Mouse (Mus musculus): ENCODE data around the gene Gpn2. TPM values are rescaled to one million over a fixed set of nuclear protein-coding genes. Genes with fewer than 3 reads are reported as not detected.

Gpn2 gene
- polyA plus RNA-seq, 1 experiment from 2014 or later = 31.6 TPM

DNA sequence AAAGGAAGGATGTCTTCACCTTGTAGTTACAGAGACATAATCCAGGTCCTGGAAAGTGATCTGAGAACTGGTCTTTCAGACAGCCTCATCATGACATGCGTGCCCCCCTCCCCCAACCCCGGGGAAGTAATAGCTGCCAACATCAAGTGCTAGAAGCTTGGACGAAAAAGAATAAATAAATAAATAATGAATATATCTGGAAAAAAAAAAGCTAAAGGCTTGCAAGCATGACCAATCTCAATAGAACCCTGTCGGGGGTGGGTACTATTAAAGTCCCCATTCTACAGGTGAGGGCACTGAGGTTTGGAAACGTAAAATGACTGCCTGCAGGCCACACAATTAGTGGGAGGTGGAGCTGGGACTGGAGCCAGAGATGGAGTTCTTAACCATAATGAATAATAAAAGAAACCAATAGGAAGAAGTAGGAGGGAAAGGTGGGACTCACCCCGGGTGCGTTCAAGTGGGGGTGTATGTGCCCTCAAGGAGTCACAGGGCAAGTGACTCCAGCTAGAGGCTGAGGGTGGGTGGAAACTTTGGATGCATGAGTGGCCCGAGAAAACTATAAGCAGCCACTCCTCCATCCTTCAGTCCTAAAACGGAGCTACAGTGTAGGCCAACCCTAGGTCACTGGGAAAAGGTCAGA lies 47.7 kb downstream of the Gpn2 start:
- Histone ChIP-seq H3K4me1 (peaks cover 44% of the 10 kb centered on the region), H3K36me3 (peaks cover 3% of the 10 kb centered on the region), H3K27ac (no peak overlapping the region), H3K9me3 (replicated peaks) (no peaks in the 10 kb centered on the region), H3K27me3 (ENCODE audit: low read depth, poor library complexity, severe bottlenecking) (no peaks in the 10 kb centered on the region), H3K4me3 (peak overlapping the region; percentile 90)
- WGBS = 52% methylated on average over 9 of the region's 9 CpGs
- no peak for DNase-seq (ENCODE audit: low spot score)

- Histone ChIP-seq H3K4me3 (peak overlapping the region; percentile 90), H3K9me3 (replicated peaks) (no peaks in the 10 kb centered on the region), H3K27ac (peak overlapping the region; percentile 92), H3K36me3 (no peaks in the 10 kb centered on the region; the same call in 1 of the 2 replicates), H3K27me3 (ENCODE audit: low read depth, poor library complexity, severe bottlenecking) (no peaks in the 10 kb centered on the region), H3K4me1 (peaks cover 42% of the 10 kb centered on the region)
- WGBS = under 1% methylated on average over 69 of the region's 69 CpGs
- peak; percentile 75 for DNase-seq (ENCODE audit: low spot score)
These were observed 48.5 kb downstream of the Gpn2 start for GRCm38 (mm10) chr4:133632483-133633327.

- no peaks in the 10 kb centered on the region for H3K9me3 ChIP-seq (replicated peaks)
- 7% methylated on average over 47 of the region's 47 CpGs for WGBS
- peaks cover 36% of the 10 kb centered on the region for H3K4me1 ChIP-seq
- no peaks in the 10 kb centered on the region; the same call in 1 of the 2 replicates for H3K36me3 ChIP-seq
- H3K27me3 ChIP-seq (ENCODE audit: low read depth, poor library complexity, severe bottlenecking) = no peaks in the 10 kb centered on the region
- H3K27ac ChIP-seq = peak overlapping the region; percentile 92
- peak; percentile 90 for DNase-seq (ENCODE audit: low spot score)
- peak overlapping the region; percentile 90 for H3K4me3 ChIP-seq
These were observed 49.3 kb downstream of the Gpn2 start for GRCm38 (mm10) chr4:133633332-133634042.

DNA sequence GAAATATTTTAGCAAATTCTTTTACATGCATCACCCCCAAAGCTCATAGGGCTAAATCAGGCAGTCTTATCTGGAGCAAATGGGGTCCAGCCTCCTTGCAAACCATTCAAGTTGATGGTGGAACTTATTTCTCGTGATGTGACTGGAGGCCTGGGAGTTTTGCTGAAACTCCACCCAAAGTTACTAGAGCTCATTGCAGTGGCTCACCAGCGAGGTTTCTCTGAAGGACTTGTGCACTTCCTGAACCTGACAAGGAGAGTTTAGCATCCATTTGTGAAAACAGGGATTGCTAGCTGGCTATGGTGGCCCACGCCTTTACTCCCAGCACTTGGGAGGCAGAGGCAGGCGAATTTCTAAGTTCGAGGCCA lies 49.9 kb downstream of the Gpn2 start:
- no peak for DNase-seq (ENCODE audit: low spot score)
- H3K4me3 ChIP-seq = 0 out of 2 replicates have a peak overlapping the region, but pooled peaks have one; percentile 90
- H3K36me3 ChIP-seq = no peaks in the 10 kb centered on the region; the same call in 1 of the 2 replicates
- no peaks in the 10 kb centered on the region for H3K27me3 ChIP-seq (ENCODE audit: low read depth, poor library complexity, severe bottlenecking)
- H3K27ac ChIP-seq = no peak overlapping the region
- H3K9me3 ChIP-seq (replicated peaks) = no peaks in the 10 kb centered on the region
- peaks cover 34% of the 10 kb centered on the region for H3K4me1 ChIP-seq
- 88% methylated on average over 5 of the region's 5 CpGs for WGBS

Small RNA genes within 50 kb of the gene (microRNA-seq; reads per million reads assigned to microRNA genes)
- not detected for gene Gm23158

Other genes with a start within 250 kb of the Gpn2 start
- 14.3 and 15.5 TPM in 2 replicates for gene Wdtc1, start 230.9 kb upstream of the Gpn2 start, polyA plus RNA-seq (2016; fragmentation: Nextera tagmentation; extraction: Ambion mirVana)
- 8.7 and 9.0 TPM in 2 replicates for gene Slc9a1, start 214.7 kb upstream of the Gpn2 start, polyA plus RNA-seq (2016; fragmentation: Nextera tagmentation; extraction: Ambion mirVana)
- 0.68 and 1.1 TPM in 2 replicates for gene Tent5b, start 104.2 kb upstream of the Gpn2 start, polyA plus RNA-seq (2016; fragmentation: Nextera tagmentation; extraction: Ambion mirVana)
- gene Trnp1, start 85.8 kb upstream of the Gpn2 start, polyA plus RNA-seq (2016; fragmentation: Nextera tagmentation; extraction: Ambion mirVana) = 0.46 and 0.65 TPM in 2 replicates
- gene Kdf1, start 65.4 kb upstream of the Gpn2 start, polyA plus RNA-seq (2016; fragmentation: Nextera tagmentation; extraction: Ambion mirVana) = 6.7 and 8.5 TPM in 2 replicates
- gene Nudc, start 38.4 kb upstream of the Gpn2 start, polyA plus RNA-seq (2016; fragmentation: Nextera tagmentation; extraction: Ambion mirVana) = 493 and 582 TPM in 2 replicates
- 0.13 TPM in 1 of 2 replicates, not detected in the other for gene Nr0b2, start 31.0 kb upstream of the Gpn2 start, polyA plus RNA-seq (2016; fragmentation: Nextera tagmentation; extraction: Ambion mirVana)
- 12.9 and 14.0 TPM in 2 replicates for gene Gpatch3, start 9.6 kb upstream of the Gpn2 start, polyA plus RNA-seq (2016; fragmentation: Nextera tagmentation; extraction: Ambion mirVana)
- 29.7 and 38.7 TPM in 2 replicates for gene Sfn, start 17.8 kb downstream of the Gpn2 start, polyA plus RNA-seq (2016; fragmentation: Nextera tagmentation; extraction: Ambion mirVana)
- 3.6 and 4.0 TPM in 2 replicates for gene Zdhhc18, start 65.8 kb downstream of the Gpn2 start, polyA plus RNA-seq (2016; fragmentation: Nextera tagmentation; extraction: Ambion mirVana)
- gene Pigv, start 88.3 kb downstream of the Gpn2 start, polyA plus RNA-seq (2016; fragmentation: Nextera tagmentation; extraction: Ambion mirVana) = 17.9 and 19.6 TPM in 2 replicates
- 42.1 and 46.6 TPM in 2 replicates for gene Arid1a, start 172.4 kb downstream of the Gpn2 start, polyA plus RNA-seq (2016; fragmentation: Nextera tagmentation; extraction: Ambion mirVana)

All from limb, embryonic 10.5 days (tissue).